Mouse (Mus musculus) lung, postnatal 0 days (tissue): ENCODE measurements around the gene Crygc.

Experiments used
- CTCF ChIP-seq: IDR thresholded peaks from 2 replicates; pipeline ENCODE4 v1.5.1; 2016; ENCODE audit warnings: antibody characterized with exemption, mild to moderate bottlenecking
- EP300 ChIP-seq: IDR thresholded peaks from 2 replicates; pipeline ENCODE4 v1.6.1; 2016; ENCODE audit warnings: antibody characterized with exemption, mild to moderate bottlenecking, control low read depth

GRCm38 (mm10) chr1:65064201-65064600 lies 9.3 kb downstream of the Crygc start:
- TF ChIP-seq CTCF (no peak), EP300 (no peak)
